Mouse (Mus musculus) myocyte (in vitro differentiated cells): ENCODE results near the gene Caln1. TPM values are rescaled to one million over a fixed set of nuclear protein-coding genes. Genes with fewer than 3 reads are reported as not detected.

Source experiments
- H3K27me3 ChIP-seq: one replicate; pipeline ENCODE4 v1.6.1; 2011; ENCODE audit not compliant: control insufficient read depth, insufficient read depth, insufficient read length
- H3K36me3 ChIP-seq: one replicate; pipeline ENCODE4 v1.6.1; 2011; ENCODE audit not compliant: control insufficient read depth, insufficient read depth
- H3K4me2 ChIP-seq: one replicate; pipeline ENCODE4 v1.6.1; 2011; ENCODE audit warnings: low read depth, control low read depth
- H3K4me3 ChIP-seq: one replicate; pipeline ENCODE4 v1.5.1; 2011; ENCODE audit warnings: mild to moderate bottlenecking, control low read depth, moderate library complexity
- H3K79me2 ChIP-seq: one replicate; pipeline ENCODE4 v1.6.1; 2011; ENCODE audit not compliant: control insufficient read depth, insufficient read depth
- H3ac ChIP-seq: one replicate; pipeline ENCODE4 v1.6.1; 2011; ENCODE audit not compliant: control insufficient read depth, insufficient read length
- CEBPB ChIP-seq: IDR thresholded peaks from 2 replicates; pipeline ENCODE4 v1.6.1; 2011; ENCODE audit warnings: mild to moderate bottlenecking, moderate library complexity; ENCODE audit not compliant: poor library complexity, insufficient read depth, severe bottlenecking
- E2F4 ChIP-seq: IDR thresholded peaks from one replicate; pipeline ENCODE4 v1.6.1; 2011; ENCODE audit warnings: mild to moderate bottlenecking, control low read depth, moderate library complexity; ENCODE audit not compliant: insufficient read depth
- MAX ChIP-seq: IDR thresholded peaks from one replicate; pipeline ENCODE4 v1.6.1; 2011; ENCODE audit warnings: low read depth, mild to moderate bottlenecking, control low read depth
- MYOD1 ChIP-seq, 3 experiments: IDR thresholded peaks; one replicate each; pipeline ENCODE4 v1.6.1; 2011; ENCODE audit warnings: control low read depth in 2 of 3, low read depth in 2 of 3, mild to moderate bottlenecking in 2 of 3, moderate library complexity in 1 of 3; ENCODE audit not compliant: insufficient read length in 2 of 3, control insufficient read depth in 1 of 3
- MYOG ChIP-seq, 3 experiments: IDR thresholded peaks; one replicate each; pipeline ENCODE4 v1.6.1; 2011; ENCODE audit warnings: control low read depth in 2 of 3, low read depth in 2 of 3, mild to moderate bottlenecking in 2 of 3; ENCODE audit not compliant: insufficient read length in 2 of 3, control insufficient read depth in 1 of 3, insufficient read depth in 1 of 3
- POLR2A ChIP-seq: IDR thresholded peaks from one replicate; pipeline ENCODE4 v1.6.1; 2011; ENCODE audit warnings: low read depth, mild to moderate bottlenecking, control low read depth, moderate library complexity; ENCODE audit not compliant: insufficient read length
- POLR2AphosphoS2 ChIP-seq: IDR thresholded peaks from one replicate; pipeline ENCODE4 v1.6.1; 2011; ENCODE audit warnings: low read depth, control low read depth; ENCODE audit not compliant: insufficient read length
- REST ChIP-seq: IDR thresholded peaks from one replicate; pipeline ENCODE4 v1.6.1; 2011; ENCODE audit warnings: mild to moderate bottlenecking, control low read depth, moderate library complexity; ENCODE audit not compliant: insufficient read depth, insufficient read length
- SRF ChIP-seq: IDR thresholded peaks from one replicate; pipeline ENCODE4 v1.6.1; 2011; ENCODE audit warnings: low read depth; ENCODE audit not compliant: control insufficient read depth, insufficient read length
- TCF12 ChIP-seq: IDR thresholded peaks from one replicate; pipeline ENCODE4 v1.6.1; 2011; ENCODE audit warnings: mild to moderate bottlenecking, control low read depth; ENCODE audit not compliant: poor library complexity, insufficient read depth, severe bottlenecking
- TCF3 ChIP-seq: IDR thresholded peaks from one replicate; pipeline ENCODE4 v1.6.1; 2011; ENCODE audit warnings: low read depth, control low read depth; ENCODE audit not compliant: insufficient read length
- USF1 ChIP-seq: IDR thresholded peaks from one replicate; pipeline ENCODE4 v1.6.1; 2011; ENCODE audit warnings: low read depth, mild to moderate bottlenecking, control low read depth, moderate library complexity
- polyA plus RNA-seq: library from polyadenylated mRNA; unstranded; fragments of >200 nt; fragmentation: generic; extraction: Trizol; gene quantifications from one replicate; pipeline ENCODE4 v1.2.1, GENCODE M21; 2012; ENCODE audit warnings: missing spikeins

The Caln1 gene
- polyA plus RNA-seq, 1 experiment = not detected

DNA sequence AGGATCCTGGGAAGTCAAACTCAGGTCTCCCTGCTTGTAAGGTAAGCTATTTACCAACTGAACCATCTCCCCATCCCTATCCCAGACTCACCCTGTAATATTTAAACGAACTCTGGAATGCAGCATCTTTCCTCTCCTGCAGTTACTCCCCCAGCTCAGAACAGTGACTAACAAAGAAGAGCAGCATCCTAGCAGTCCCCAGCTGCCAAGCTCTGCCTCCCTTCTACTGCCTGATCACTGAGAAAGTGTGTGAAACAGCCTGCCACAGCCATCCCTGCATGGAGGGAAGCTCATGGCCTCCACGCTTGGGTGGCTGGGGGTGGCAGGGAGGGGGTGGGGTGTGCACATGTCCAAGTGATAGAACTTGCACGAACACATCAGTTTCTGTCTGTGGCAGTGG, 303.3 kb downstream of the Caln1 start:
- H3K27me3 ChIP-seq = no peaks in the 10 kb centered on the region
- H3K4me2 ChIP-seq = no peak overlapping the region
- no peak overlapping the region for H3K4me3 ChIP-seq
- no peak overlapping the region for H3ac ChIP-seq
- H3K79me2 ChIP-seq = no peaks in the 10 kb centered on the region
- no peaks in the 10 kb centered on the region for H3K36me3 ChIP-seq
- TF ChIP-seq E2F4 (no peak), TCF3 (no peak), MYOG (IDR thresholded peaks at IDR 0.05; ENCODE audit: control insufficient read depth in 1 of 3, insufficient read depth in 1 of 3, insufficient read length in 2 of 3, low read depth in 2 of 3) (no peak), POLR2AphosphoS2 (no peak), CEBPB (no peak), POLR2A (no peak), SRF (no peak), REST (no peak), USF1 (no peak), TCF12 (no peak), MAX (no peak), MYOD1 (IDR thresholded peaks at IDR 0.05; ENCODE audit: control insufficient read depth in 1 of 3, insufficient read length in 2 of 3, low read depth in 2 of 3) (no peak)

DNA sequence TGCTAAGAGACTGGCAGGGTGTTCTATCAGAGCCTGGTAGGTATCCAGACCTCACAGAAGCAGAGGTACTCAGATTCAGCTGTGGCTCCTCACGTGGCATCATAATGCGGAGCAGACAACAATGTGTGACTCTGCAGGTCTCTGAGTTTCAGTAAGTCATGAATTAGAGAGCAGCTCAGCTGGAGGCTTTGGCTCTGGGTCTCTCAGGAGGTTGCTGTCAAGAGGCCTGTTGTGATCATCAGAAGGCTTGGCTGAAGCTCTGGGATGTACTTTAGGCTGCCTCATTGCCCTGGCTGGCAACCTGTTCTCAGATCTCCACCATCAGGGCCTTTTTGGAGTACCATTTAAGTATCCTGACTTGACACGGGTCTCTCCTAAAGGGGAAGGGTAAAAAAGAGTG, 303.8 kb downstream of the Caln1 start:
- Histone ChIP-seq H3K79me2 (no peaks in the 10 kb centered on the region), H3ac (no peak overlapping the region), H3K27me3 (no peaks in the 10 kb centered on the region), H3K4me2 (no peak overlapping the region), H3K36me3 (no peaks in the 10 kb centered on the region), H3K4me3 (no peak overlapping the region)
- no peak for TF ChIP-seq POLR2A
- TF ChIP-seq USF1 = no peak
- no peak for TF ChIP-seq MYOG (IDR thresholded peaks at IDR 0.05; ENCODE audit: control insufficient read depth in 1 of 3, insufficient read depth in 1 of 3, insufficient read length in 2 of 3, low read depth in 2 of 3)
- no peak for TF ChIP-seq TCF3
- no peak for TF ChIP-seq MYOD1 (IDR thresholded peaks at IDR 0.05; ENCODE audit: control insufficient read depth in 1 of 3, insufficient read length in 2 of 3, low read depth in 2 of 3)
- TF ChIP-seq REST = no peak
- no peak for TF ChIP-seq TCF12
- no peak for TF ChIP-seq SRF

- H3K79me2 ChIP-seq = no peaks in the 10 kb centered on the region
- H3K4me2 ChIP-seq = no peak overlapping the region
- H3K4me3 ChIP-seq = no peak overlapping the region
- H3ac ChIP-seq = no peak overlapping the region
- TF ChIP-seq POLR2A (no peak), POLR2AphosphoS2 (no peak), USF1 (no peak), MYOG (IDR thresholded peaks at IDR 0.05; ENCODE audit: control insufficient read depth in 1 of 3, insufficient read depth in 1 of 3, insufficient read length in 2 of 3, low read depth in 2 of 3) (no peak), MAX (no peak), TCF3 (no peak), REST (no peak), E2F4 (no peak), MYOD1 (IDR thresholded peaks at IDR 0.05; ENCODE audit: control insufficient read depth in 1 of 3, insufficient read length in 2 of 3, low read depth in 2 of 3) (no peak), CEBPB (no peak), SRF (no peak), TCF12 (no peak)
- no peaks in the 10 kb centered on the region for H3K27me3 ChIP-seq
- no peaks in the 10 kb centered on the region for H3K36me3 ChIP-seq
Observed at GRCm38 (mm10) chr5:130677895-130678294, 308.6 kb downstream of the Caln1 start.

DNA sequence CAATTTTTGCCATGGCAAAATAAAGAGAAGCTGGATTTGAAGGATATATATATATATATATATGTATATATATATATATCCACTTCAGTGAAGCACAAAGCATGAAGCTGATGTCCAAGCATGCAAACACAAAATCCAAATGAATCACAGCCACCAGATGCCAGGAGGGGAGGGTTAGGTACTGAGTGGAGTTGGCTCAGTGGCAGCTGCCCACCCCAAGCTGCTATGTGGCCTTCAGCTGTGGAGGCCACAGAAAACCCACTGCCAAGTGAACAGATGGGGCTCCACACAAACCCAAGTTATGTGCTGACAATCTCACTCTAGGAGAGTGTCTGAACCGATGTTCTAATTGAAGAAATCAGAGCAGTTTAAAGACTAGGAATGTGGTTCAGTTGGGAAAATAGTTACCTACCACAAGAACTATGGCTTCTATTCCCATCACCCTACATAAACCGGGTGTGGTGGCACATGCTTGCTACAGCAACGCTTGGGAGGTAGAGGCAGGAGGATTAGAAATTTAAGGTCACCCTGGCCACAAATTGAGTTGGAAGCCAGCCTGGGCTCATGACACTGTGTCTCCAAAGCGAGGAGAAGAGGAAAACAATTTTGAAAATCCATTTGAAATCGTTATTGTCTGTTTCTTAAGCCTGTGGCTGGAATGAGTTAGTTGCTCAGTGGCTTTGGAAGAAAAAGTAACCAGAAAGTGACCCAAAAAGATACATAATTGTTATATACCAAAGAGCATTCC, 316.8 kb downstream of the Caln1 start:
- Histone ChIP-seq H3K4me3 (no peak overlapping the region), H3ac (no peak overlapping the region), H3K27me3 (no peaks in the 10 kb centered on the region), H3K4me2 (no peak overlapping the region), H3K36me3 (no peaks in the 10 kb centered on the region), H3K79me2 (no peaks in the 10 kb centered on the region)
- TF ChIP-seq MYOD1 (IDR thresholded peaks at IDR 0.05; ENCODE audit: control insufficient read depth in 1 of 3, insufficient read length in 2 of 3, low read depth in 2 of 3) (no peak), MYOG (IDR thresholded peaks at IDR 0.05; ENCODE audit: control insufficient read depth in 1 of 3, insufficient read depth in 1 of 3, insufficient read length in 2 of 3, low read depth in 2 of 3) (no peak), POLR2AphosphoS2 (no peak), SRF (no peak), TCF12 (no peak), USF1 (no peak), REST (no peak), E2F4 (no peak), CEBPB (no peak), TCF3 (no peak), MAX (no peak), POLR2A (no peak)
